Mouse (Mus musculus) kidney, embryonic 16.5 days (tissue): ENCODE measurements at regions not wholly inside any gene's neighbourhood (a gene's known extent, or its start where the extent isn't known, plus 50 kb on each side); places are given as distances from the start of the nearest gene placed in this dataset.

Experiments used
- ATAC-seq: fragments of 200-750 bp; cut with Nextera tagmentation; 2 replicates; pipeline ENCODE4 v1.8.0; 2017; ENCODE audit warnings: moderate TSS enrichment; ENCODE audit not compliant: low FRiP score, low TSS enrichment
- H3K27ac ChIP-seq: fragments of 300-500 bp; sonication (generic); 2 replicates; pipeline ENCODE4 v1.5.1; 2014; ENCODE audit warnings: low read length
- H3K27me3 ChIP-seq: fragments of 300-500 bp; sonication (generic); 2 replicates; pipeline ENCODE4 v1.6.1; 2014; ENCODE audit warnings: low read length, control low read depth, mixed read lengths; ENCODE audit not compliant: insufficient read depth
- H3K36me3 ChIP-seq: fragments of 300-500 bp; sonication (generic); 2 replicates; pipeline ENCODE4 v1.6.1; 2014; ENCODE audit warnings: low read length, control low read depth, mixed read lengths; ENCODE audit not compliant: insufficient read depth
- H3K4me1 ChIP-seq: fragments of 300-500 bp; sonication (generic); 2 replicates; pipeline ENCODE4 v1.6.1; 2014; ENCODE audit warnings: low read length, control low read depth, mixed read lengths; ENCODE audit not compliant: insufficient read depth
- H3K4me2 ChIP-seq: fragments of 300-500 bp; sonication (generic); replicated peaks from 2 replicates; pipeline ENCODE4 v1.6.1; 2014; ENCODE audit warnings: low read depth, low read length
- H3K4me3 ChIP-seq: fragments of 300-500 bp; sonication (generic); 2 replicates; pipeline ENCODE4 v1.5.1; 2014; ENCODE audit warnings: mild to moderate bottlenecking, low read length
- H3K9ac ChIP-seq: fragments of 300-500 bp; sonication (generic); replicated peaks from 2 replicates; pipeline ENCODE4 v1.6.1; 2014; ENCODE audit warnings: low read length
- H3K9me3 ChIP-seq: fragments of 300-500 bp; sonication (generic); 2 replicates; pipeline ENCODE4 v1.6.1; 2016; ENCODE audit warnings: low read length, control low read depth
- WGBS: fragments of 180-500 bp; shearing (Covaris S2); extraction: QIAGEN DNeasy Blood & Tissue Kit; methylation state at CpG from one replicate; pipeline ENCODE4 v1.1.7; 2014; 5-methylcytosine and 5-hydroxymethylcytosine counted together

GRCm38 (mm10) chr13:112228846-112229245, 59.4 kb upstream of the Ankrd55 start:
- Histone ChIP-seq H3K9ac (no peak overlapping the region), H3K4me2 (no peak overlapping the region), H3K4me1 (no peaks in the 10 kb centered on the region), H3K27ac (no peak overlapping the region), H3K27me3 (no peaks in the 10 kb centered on the region), H3K36me3 (no peaks in the 10 kb centered on the region), H3K4me3 (no peak overlapping the region), H3K9me3 (no peaks in the 10 kb centered on the region)
- ATAC-seq, result no peak
- 84% methylated on average over 4 of the region's 4 CpGs for WGBS

GRCm38 (mm10) chr13:112230176-112230575, 58.1 kb upstream of the Ankrd55 start:
- Histone ChIP-seq H3K4me2 (no peak overlapping the region), H3K27me3 (no peaks in the 10 kb centered on the region), H3K4me3 (no peak overlapping the region), H3K9ac (no peak overlapping the region), H3K4me1 (no peaks in the 10 kb centered on the region), H3K36me3 (no peaks in the 10 kb centered on the region), H3K9me3 (peaks cover 3% of the 10 kb centered on the region; the same call in 1 of the 2 replicates), H3K27ac (no peak overlapping the region)
- WGBS, result 51% methylated on average over 3 of the region's 3 CpGs
- no peak for ATAC-seq

GRCm38 (mm10) chr13:112234695-112235094, 53.6 kb upstream of the Ankrd55 start:
- no peak for ATAC-seq
- Histone ChIP-seq H3K4me3 (no peak overlapping the region), H3K4me2 (no peak overlapping the region), H3K9ac (no peak overlapping the region), H3K4me1 (peaks cover 13% of the 10 kb centered on the region; the same call in 1 of the 2 replicates), H3K36me3 (no peaks in the 10 kb centered on the region), H3K27me3 (no peaks in the 10 kb centered on the region), H3K27ac (no peak overlapping the region), H3K9me3 (peaks cover 6% of the 10 kb centered on the region; the same call in 1 of the 2 replicates)
- WGBS, result 55% methylated on average over 6 of the region's 6 CpGs

- 46% methylated on average over 6 of the region's 6 CpGs for WGBS
- Histone ChIP-seq H3K27ac (no peak overlapping the region), H3K27me3 (no peaks in the 10 kb centered on the region), H3K4me2 (no peak overlapping the region), H3K9me3 (peaks cover 6% of the 10 kb centered on the region; the same call in 1 of the 2 replicates), H3K4me1 (peaks cover 13% of the 10 kb centered on the region; the same call in 1 of the 2 replicates), H3K9ac (no peak overlapping the region), H3K4me3 (no peak overlapping the region), H3K36me3 (no peaks in the 10 kb centered on the region)
- no peak for ATAC-seq
These were observed 51.3 kb upstream of the Ankrd55 start for GRCm38 (mm10) chr13:112236956-112237355.

GRCm38 (mm10) chr13:112237377-112237776, 50.9 kb upstream of the Ankrd55 start:
- Histone ChIP-seq H3K36me3 (no peaks in the 10 kb centered on the region), H3K4me3 (no peak overlapping the region), H3K27ac (no peak overlapping the region; the same call in 1 of the 2 replicates), H3K27me3 (no peaks in the 10 kb centered on the region), H3K4me2 (no peak overlapping the region), H3K9me3 (peaks cover 6% of the 10 kb centered on the region; the same call in 1 of the 2 replicates), H3K9ac (no peak overlapping the region), H3K4me1 (peaks cover 13% of the 10 kb centered on the region; the same call in 1 of the 2 replicates)
- WGBS, result 68% methylated on average over 5 of the region's 5 CpGs
- no peak for ATAC-seq

DNA sequence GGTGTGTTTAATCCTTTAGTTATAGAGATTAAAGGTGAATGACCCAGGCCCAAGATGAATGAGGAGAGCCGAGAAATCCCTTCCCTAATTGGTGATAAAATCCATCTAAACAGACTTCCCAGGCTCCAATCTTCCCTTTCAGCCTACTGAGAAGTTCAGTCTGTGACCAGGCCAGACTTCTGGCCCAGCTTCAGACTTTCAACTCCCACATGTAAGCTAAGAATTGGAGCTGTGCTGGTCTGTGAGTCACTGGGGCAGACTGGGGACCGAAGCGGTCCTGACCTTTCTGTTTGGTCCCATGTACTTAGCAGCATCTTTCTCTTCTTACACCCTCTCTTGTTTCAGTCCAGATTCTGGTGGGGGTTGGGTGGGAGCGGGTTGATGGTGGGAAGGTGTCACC, 50.3 kb upstream of the Ankrd55 start:
- H3K4me1 ChIP-seq, result peaks cover 13% of the 10 kb centered on the region; the same call in 1 of the 2 replicates
- no peak overlapping the region for H3K4me3 ChIP-seq
- H3K9me3 ChIP-seq, result peaks cover 6% of the 10 kb centered on the region; the same call in 1 of the 2 replicates
- H3K4me2 ChIP-seq, result no peak overlapping the region
- WGBS, result 27% methylated on average over 4 of the region's 4 CpGs
- no peaks in the 10 kb centered on the region for H3K36me3 ChIP-seq
- no peaks in the 10 kb centered on the region for H3K27me3 ChIP-seq
- no peak overlapping the region for H3K9ac ChIP-seq
- no peak overlapping the region for H3K27ac ChIP-seq
- peak; percentile 87 for ATAC-seq
